Mouse (Mus musculus): ENCODE data around the gene Agbl1.
"Not testable (repeated sequence)": the region's sequence is repeated elsewhere in the genome, so short reads cannot be mapped to it uniquely, and the experiment has no call there.

Gene Agbl1

DNA sequence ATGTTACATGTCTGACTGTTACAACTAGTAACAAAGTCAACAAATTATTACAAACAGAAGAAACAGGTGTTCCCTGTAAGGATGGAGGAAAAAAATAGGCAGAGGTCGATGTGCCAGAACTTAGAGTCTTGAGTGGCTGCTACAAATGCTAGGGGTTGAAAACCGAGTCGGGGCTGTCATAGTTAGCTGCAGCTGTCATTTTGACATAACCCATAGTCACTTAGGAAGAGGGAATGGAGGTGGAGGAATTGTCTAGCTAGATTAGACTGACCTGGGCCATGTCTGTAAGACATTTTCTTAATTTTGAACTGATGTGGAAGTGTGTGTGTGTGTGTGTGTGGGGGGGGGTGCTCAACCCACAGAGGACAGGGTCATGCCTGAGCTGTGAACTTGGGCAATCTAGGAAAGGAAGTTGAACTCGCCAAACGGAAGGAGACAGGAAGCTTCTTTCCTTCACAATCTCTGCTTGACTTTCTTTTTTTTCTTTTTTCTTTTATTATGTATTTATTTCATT lies 364.9 kb downstream of the Agbl1 start:
- no peak for DNase-seq (ENCODE audit: low spot score in 2 of 2)

DNA sequence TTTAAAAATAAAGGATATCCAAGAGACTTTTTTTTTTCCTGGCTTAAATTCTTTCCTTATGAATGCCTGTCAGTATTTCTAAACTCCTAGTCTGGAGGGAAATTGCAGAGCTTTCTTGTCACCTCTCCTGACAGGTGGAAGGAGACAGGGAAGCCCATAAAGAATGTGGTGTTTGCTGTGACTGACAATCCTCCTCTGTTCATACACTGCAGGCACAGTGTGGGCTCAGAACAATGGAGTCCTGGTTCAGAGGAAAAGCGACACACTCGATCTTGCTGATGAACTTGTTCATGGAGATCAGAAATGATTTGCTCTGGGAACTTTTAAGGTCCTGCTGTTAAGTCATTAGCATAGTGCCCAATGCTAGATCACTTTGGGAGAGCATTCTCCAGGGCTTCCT lies 368.1 kb downstream of the Agbl1 start:
- DNase-seq (ENCODE audit: low spot score in 2 of 2), result no peak

DNA sequence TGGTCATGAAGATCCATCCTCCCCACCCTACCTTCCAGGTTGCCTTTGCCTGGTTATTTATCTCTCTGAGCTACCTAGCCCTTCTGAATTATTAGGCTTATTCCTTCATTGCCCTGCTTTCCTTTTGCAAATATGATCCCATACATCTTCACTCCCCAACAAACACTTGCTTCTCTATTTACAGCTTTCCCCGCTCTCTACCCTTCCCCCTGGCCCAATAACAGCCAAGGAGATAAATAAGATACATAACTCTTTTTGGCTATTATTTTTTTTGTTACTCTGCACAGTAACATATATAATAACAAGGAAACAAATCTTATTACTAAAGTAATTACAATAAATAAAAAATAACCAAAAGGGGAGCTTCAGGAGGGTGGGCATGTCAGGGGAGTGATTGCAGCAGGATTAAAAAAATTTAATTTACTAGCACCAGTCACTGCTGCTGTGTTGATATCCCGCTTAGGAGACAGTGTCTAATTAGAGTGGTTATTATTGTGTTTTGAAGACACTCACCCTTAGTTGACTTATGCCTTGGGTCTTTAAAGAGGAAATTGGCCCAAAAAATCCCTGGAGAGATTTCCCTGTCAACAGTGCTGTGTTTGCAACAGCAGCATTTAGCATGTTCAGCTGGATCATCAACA lies 370.5 kb downstream of the Agbl1 start:
- no peak for DNase-seq (ENCODE audit: low spot score in 2 of 2)

DNA sequence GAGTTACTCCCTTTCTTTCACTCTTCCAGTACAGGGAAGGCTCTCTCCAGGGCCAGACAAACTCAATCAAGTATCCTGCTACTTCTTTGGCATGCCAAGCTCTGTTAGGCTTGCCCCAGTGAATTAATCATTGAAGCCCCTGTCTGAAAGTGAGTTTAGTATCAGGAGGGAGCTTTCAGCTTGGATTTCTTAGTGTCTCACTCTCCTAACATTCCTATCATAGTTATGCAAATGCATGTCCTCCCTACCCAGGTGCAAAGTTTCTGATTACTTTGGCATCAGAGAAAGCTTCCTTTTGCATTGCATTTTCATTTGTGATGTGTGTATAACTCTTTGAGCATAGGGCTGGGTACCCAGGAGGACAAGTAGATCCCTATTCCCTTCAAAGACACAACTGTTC lies 399.8 kb downstream of the Agbl1 start:
- DNase-seq (ENCODE audit: low spot score in 2 of 2), result no peak

DNA sequence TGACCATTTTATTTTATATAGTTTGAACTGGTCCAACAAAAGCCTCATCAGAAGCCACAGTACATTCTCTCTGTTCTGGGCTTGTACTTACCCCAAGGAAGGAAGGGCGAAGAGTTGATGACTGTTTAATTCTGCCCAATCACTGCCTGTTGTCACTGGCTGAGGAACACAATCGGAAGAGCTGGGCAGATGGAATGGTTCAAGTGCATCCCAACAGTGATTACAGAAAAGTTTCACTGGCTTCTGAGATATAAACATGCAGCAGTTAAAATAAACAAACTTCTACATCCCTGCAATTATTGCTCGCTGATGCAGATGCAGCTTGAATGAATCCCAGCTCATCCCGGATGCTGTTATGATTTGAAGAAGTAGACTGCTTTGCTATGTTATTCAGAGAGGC lies 421.3 kb downstream of the Agbl1 start:
- DNase-seq (ENCODE audit: low spot score in 2 of 2), result no peak

DNA sequence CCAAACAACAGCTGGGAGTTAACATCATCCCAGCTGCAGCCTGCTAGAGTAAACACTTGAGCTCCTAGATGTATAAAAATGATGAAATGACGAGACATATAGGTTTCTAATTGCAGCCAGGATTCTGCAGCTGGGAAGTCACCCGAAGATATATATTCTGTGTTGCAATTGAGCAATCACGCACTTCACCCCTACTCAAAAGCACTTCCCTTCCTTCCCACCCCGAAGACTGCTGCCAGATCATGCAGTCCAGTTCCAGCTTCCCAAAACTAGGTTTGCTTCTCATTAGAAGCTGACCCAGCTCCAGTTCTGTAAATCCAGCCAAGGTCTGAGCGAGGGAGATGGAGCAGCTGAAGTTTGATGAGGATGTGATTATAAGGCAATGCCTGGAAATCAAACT lies 431.4 kb downstream of the Agbl1 start:
- no peak for DNase-seq (ENCODE audit: low spot score in 2 of 2)

DNA sequence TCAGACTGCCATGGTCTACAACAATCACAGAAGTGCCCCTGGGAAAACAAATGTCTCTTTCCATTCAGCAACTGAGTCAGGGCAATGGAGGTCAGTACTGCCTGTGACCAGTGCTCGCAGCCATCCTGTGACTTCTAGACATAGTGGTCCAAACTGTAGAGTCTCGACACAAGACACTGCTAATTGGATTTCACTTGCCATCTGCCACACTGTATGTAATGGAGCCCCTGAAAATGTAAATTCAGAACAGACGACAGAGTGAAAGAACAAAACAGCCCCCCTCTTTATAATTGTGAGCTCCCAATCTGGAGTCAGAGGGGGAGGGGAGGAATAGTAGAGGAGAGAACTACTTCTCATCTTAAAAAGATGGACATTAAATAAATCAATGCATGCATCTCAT lies 445.2 kb downstream of the Agbl1 start:
- no peak for DNase-seq (ENCODE audit: low spot score in 2 of 2)

DNA sequence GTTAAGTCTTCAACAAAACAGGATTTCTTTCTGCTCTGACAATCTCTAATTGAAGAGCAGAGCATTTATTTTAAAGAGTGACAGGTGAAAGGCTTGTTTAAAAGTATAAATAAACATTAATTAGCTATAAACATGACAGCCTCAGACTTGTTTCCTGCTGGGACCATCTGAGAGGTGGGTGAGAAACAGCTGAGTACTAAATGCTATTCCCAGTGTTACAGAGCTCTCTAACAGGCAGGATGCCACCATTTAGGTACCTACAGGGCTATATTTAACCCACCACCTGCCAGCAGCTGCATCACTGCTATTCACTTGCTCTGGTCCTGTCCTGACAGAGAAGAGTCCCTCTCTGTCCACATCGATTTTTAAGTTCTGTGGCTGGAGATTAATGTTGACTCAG lies 471.5 kb downstream of the Agbl1 start:
- no peak for DNase-seq (ENCODE audit: low spot score in 2 of 2)

DNA sequence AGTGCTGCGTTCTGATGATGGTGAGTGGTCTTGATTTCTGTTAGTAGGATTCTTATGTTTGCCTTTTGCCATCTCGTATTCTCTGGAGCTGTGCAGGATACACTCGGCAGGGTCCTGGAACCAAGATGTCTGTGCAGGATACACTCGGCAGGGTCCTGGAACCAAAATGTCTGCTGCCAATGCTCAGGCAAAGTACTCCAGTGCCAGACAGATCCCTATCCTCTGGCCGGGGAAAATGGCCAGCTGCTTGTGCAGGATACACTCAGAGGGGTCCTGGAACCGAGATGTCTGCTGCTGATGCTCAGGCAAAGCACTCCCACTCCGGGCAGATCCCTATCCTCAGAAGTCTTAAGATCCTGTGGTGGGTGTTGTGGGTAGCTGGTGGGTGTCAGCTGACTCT lies 502.5 kb downstream of the Agbl1 start:
- not testable (repeated sequence) for DNase-seq (ENCODE audit: low spot score in 2 of 2)

DNA sequence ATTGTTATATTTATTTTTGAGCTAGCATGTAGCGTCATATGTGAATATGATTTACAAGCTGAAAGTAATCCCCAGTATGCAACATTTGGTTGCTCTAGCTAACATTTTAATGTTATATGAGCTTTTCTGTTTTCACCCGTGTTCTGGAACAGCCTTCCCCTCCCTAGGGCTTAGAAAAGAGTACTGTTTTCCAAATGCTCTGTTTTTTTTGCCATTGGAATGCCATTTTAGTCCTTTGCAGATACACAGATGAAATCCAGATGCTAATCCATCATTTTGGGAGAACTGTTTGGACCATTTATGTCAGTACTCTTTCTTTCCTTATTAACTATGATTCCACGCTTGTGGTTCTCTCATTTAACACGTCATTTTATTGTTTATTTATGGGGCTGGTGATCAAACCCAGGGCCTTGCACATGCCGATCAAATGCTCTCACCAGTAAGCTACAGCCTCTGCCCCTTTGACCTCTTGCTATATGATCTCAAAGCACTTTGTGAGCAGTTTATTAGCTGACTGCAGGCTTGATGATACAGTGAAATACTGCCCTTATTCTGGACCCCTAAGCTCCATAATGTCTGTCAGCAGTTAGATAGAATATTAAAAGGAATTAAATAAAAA lies 547.7 kb downstream of the Agbl1 start:
- DNase-seq (ENCODE audit: low spot score in 2 of 2), result no peak

DNA sequence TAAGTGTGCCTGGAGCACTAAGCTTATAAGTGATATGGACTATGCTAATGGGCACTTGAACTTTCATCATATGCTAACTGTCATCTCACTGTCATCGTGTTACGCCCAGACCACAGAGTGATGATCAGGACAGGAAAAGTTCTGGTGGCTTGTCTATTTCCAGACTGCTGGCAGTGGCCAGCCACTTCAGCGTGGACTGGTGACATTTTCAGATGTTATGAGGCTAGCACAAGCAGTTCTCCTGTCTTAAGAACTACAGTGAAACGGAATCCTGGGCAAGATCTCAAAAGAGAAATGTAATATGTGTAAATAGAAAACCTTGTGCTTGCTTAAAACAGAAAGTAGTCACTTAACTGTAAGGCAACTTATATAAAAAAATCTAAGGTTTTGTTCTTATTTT lies 550.8 kb downstream of the Agbl1 start:
- no peak for DNase-seq (ENCODE audit: low spot score in 2 of 2)

DNA sequence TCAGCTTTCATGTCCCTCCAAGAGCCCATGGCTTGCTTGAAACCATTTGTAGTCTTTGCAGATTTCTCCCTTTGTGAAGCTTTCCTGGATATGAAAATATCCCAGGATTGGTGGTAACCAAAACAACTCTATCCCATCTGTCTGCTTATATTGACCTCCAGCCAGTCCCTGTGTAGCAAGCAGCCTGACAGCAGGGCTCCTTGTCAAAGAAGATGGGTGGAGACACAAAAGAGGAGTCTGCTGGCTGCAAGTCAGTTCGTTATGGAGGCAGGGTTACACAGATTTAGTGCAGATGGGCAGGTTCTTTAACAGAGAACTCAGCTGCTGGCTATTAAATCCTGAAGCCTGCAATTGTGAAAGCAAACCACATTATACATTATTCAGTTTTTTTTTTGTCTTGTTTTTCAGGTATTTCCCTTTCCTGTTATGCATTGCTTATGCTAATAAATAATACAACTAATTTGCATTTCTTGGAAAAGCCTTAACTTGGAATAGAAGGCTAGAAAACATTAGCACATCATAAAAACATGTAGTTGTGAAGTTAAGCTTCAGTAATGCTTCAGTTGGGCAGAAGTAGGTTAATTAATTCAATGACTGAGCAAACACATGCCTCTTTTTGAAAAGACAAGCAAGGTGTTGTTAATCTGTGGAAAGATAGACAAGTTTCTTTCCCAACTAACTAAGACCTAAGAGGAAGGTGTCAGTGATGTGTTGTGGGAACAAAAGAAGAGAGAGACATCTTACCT lies 559.0 kb downstream of the Agbl1 start:
- DNase-seq (ENCODE audit: low spot score in 2 of 2), result no peak

DNA sequence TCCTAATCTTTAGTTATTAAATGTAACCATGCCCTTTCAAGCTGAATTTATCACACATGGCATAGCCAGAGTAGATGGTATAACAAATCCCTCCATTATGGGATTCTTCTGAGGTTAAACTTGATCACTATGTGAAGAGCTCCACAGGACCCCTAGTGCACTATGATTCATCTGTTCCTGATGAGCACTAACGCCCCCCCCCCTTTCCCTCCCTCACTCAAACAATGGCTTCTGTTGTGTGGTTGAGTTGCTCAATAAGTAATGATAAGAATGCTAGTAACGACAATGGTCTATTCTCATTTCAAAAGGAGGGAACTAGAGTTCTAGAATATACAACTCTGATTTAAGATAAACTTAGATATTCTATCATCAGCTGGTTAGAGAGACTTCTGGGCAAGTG lies 560.4 kb downstream of the Agbl1 start:
- DNase-seq (ENCODE audit: low spot score in 2 of 2), result no peak

DNA sequence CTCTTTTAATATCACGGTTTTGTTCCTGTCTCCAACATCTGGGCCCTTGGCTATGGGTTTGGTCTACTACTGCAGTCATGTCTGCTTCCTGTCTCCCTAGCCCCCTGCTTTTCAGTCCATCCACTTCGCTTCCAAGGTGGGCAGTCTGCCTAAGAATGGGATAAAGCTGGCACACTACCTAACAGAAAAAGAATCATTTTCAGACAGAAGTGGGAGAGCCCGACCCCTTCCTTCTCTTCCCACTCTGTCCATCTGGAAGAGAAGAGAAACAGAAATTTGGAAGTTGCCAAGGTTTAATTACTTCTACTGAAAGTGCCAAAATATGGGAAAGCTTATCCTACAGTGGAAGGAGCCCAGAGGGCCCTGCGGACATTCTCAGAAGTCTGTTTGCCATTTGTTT lies 561.6 kb downstream of the Agbl1 start:
- DNase-seq (ENCODE audit: low spot score in 2 of 2), result peak; percentile 3 to 6

DNA sequence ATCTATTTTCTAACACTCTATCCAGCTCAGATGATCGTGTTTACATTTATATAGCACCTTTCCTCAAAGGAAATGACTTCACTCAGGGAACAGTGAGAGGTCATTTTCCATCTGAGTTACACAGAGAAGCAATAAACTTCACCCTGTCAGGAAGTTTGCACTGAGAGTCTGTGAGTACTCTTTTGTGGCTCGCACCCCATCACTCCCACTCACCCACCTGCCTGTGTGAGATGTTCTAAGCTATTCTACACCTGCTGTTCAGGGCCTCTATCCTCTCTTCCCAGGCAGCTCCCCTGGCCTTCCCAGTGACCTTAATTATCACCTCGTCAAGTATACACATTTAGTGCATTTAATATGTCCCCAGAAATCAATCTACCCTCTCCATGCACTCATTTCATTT lies 580.3 kb downstream of the Agbl1 start:
- DNase-seq (ENCODE audit: low spot score in 2 of 2), result no peak

DNA sequence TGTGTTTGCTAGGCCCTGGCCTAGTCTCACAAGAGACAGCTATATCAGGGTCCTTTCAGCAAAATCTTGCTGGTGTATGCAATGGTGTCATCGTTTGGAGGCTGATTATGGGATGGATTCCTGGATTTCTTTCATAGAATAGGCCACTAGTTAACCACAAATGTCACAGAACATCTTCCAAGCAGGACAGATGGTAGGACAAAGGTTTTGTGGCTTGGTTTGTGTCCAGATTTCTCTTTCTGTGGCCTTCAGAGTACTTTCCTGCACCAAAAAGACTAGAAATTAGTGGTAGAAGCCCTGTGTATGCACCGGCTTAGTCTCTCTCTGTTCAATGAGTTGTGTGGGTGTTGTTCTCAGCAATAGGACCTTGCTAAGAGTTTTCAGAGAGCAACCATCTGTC lies 590.9 kb downstream of the Agbl1 start:
- no peak for DNase-seq (ENCODE audit: low spot score in 2 of 2)

DNA sequence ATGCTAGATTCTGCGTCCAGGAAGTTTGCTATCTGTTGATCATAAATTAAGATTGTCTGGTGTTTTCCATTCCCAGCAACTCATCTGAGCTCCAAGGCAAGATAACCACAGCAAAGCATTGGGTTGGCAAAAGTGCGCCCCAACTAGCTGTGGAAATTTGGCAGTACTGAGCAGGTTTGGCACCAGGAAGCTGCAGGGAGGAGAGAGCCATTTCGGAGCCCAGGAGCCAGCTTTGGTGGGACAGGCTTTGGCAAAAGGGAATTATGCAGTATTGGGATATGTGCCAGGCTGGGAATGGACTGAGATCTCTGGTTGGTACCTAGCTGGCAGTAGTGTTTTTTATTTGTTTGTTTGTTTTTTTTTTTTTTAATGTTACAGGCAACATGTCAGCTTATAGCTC lies 612.5 kb downstream of the Agbl1 start:
- DNase-seq (ENCODE audit: low spot score in 2 of 2), result no peak

DNA sequence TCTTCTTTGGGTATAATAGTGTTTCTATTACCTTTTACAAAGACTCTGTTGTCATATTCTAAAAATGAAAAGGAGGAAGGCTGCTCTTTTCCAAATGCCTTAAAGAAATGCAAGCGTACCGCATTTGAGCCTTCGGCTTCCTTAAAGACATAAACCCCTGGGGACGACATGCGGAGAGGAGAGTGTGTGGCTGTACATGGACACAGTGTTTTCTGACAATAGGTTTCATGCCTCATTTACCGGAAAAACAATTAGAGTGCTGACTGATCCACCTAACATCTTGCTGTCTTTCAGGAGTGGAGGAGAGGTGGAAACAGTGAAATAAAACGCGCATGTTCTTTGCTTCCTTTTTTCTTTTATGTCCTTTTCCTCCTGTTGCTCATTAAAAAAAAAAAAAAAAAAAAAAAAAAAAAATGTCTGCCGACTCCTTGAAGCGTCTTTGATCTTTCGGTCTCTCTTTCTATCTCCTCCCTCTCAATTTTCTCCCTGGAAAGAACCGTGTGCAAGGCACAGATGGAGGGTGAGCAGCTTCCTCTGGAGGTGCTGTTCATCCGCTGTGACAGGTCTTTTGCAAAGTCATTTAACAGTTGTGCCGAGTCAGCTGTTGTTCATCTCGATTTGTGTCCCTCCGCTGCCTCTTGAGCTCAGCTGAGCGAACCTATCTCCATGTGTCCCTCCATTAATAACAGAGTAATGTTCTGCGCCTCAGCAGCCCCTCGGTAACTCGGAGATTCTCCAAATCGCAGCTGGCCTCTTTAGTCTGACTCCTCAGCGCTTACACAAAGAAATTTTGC lies 659.9 kb downstream of the Agbl1 start:
- DNase-seq (ENCODE audit: low spot score in 2 of 2), result peak; percentile 7 to 13

DNA sequence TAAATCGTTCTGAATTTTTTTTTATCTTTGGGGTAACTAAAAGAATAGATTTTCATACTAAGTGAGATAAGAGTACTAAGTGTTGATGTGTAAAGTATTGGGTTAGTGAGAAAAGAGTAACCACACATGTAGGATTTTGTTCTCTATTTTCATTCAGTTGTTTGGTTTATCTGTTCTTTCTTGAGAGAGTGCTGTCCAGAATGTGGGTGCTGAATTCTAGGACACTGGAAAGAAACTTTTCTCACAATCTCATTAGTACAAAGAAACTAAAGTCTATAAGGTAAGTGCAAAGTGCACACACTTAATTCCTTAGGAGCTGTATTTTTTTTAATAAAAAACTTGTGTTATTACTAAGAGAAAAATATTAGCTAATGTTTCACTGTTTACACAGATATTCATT lies 674.4 kb downstream of the Agbl1 start:
- DNase-seq (ENCODE audit: low spot score in 2 of 2), result no peak

DNA sequence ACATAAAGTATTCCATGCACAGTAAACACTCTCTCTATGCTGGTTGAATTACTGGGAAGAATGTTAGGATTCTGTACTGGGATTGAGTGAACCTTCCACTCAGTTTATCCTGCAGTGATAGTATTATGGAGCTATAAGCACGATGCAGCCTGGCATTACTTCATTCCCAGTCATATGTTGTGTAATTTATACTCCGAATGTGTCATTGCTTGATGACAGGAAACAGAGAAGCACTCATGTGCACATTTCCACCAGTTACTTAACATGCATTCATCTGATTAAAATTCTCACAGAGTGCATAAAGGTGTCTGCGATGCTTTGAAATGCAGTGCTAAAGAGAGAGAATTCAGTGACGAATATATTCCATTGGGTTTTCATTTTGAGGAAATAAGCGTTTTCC lies 682.0 kb downstream of the Agbl1 start:
- no peak for DNase-seq (ENCODE audit: low spot score in 2 of 2)

DNA sequence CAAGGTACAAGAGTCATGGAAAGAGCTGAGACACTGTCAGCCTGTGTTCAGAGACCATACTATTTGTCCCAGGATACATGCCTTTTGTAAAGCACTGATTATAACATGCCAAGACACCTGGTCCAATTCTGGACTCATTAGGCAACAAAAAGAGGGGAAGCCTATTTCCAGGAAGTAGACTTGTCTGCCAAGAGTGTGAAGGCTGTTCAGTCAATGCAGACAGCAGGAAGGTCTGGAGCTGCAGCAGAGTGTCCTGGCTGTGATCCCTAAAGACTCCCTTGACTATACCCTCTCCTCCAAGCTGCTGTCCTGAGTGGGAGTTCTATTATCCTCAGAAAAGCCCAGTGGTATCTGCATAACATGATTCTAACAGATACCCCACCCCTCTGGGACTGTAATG lies 689.2 kb downstream of the Agbl1 start:
- no peak for DNase-seq (ENCODE audit: low spot score in 2 of 2)

DNA sequence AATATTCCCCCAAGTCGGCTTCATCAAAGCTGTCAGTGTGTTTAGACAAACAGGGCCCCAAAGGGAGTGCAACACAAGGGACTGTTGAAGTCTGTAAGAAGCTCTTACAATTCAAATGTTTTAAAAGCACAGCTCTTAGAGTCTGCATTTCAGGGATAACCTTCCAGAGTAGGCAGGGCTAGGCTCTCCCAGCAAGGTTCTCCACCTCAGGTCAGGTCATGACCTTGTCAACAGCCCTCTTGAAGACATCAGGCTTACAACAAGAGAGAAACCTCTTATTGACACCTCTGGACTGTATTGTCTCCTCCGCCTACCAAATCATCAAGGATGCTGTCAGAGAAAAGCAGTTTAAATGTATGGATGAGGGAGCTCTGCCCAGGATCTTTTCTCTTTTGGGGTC lies 692.0 kb downstream of the Agbl1 start:
- DNase-seq (ENCODE audit: low spot score in 2 of 2), result no peak
